Mouse (Mus musculus) myocyte (in vitro differentiated cells): ENCODE data around the gene Bcar3.

Experiments
- MYOD1 ChIP-seq, 3 experiments: IDR thresholded peaks; one replicate each; pipeline ENCODE4 v1.6.1; 2011; ENCODE audit warnings: control low read depth in 2 of 3, low read depth in 2 of 3, mild to moderate bottlenecking in 2 of 3, moderate library complexity in 1 of 3; ENCODE audit not compliant: insufficient read length in 2 of 3, control insufficient read depth in 1 of 3
- TCF12 ChIP-seq: IDR thresholded peaks from one replicate; pipeline ENCODE4 v1.6.1; 2011; ENCODE audit warnings: mild to moderate bottlenecking, control low read depth; ENCODE audit not compliant: poor library complexity, insufficient read depth, severe bottlenecking
- TCF3 ChIP-seq: IDR thresholded peaks from one replicate; pipeline ENCODE4 v1.6.1; 2011; ENCODE audit warnings: low read depth, control low read depth; ENCODE audit not compliant: insufficient read length

- TF ChIP-seq TCF12 = peak; percentile 59
- TF ChIP-seq TCF3 = peak; percentile 20
- peak in 2 of 3 experiments; percentile 83 to 90 for TF ChIP-seq MYOD1 (IDR thresholded peaks at IDR 0.05; ENCODE audit: control insufficient read depth in 1 of 3, insufficient read length in 2 of 3, low read depth in 2 of 3)
Observed at GRCm38 (mm10) chr3:122430780-122431497, 137.0 kb downstream of the Bcar3 start.
